Mouse (Mus musculus): ENCODE data around the gene Farp1. TPM values are rescaled to one million over a fixed set of nuclear protein-coding genes. Genes with fewer than 3 reads are reported as not detected.

Gene Farp1
- polyA plus RNA-seq, 1 experiment = 29.2 TPM

DNA sequence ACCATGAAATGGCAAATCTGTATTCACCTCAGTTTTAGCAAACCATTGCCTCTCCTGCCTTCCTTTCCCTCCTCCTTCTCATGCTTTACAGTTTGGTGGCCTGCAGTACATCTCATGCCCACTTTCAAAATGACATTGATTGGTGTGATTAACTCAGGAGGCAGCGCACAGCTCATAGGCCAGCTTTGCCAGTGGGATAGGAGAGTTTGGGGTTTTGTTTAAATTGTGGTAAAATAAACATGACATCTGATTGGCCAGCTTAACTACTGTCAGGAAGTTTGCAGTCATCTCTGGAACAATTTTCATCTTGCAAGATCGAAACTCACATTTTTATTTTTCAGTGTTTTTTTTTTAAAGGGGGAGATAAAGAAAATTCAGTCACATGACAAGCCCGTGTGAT, 112.0 kb downstream of the Farp1 start:
- no peak overlapping the region for H3K4me3 ChIP-seq (ENCODE audit: low read depth, low read length)
- peaks cover 6% of the 10 kb centered on the region for H3K4me1 ChIP-seq (ENCODE audit: control insufficient read depth, insufficient read depth, low read length)
- no peak overlapping the region for H3K9ac ChIP-seq (ENCODE audit: low read depth, poor library complexity, severe bottlenecking)
- H3K27me3 ChIP-seq (ENCODE audit: control insufficient read depth, insufficient read depth, low read length, poor library complexity, severe bottlenecking) = no peaks in the 10 kb centered on the region
- H3K9me3 ChIP-seq (replicated peaks; ENCODE audit: control insufficient read depth, insufficient read depth, low read length, poor library complexity, severe bottlenecking) = no peaks in the 10 kb centered on the region
- TF ChIP-seq POLR2A (IDR thresholded peaks at IDR 0.05; ENCODE audit: insufficient read depth, low read length) (no peak), EP300 (IDR thresholded peaks at IDR 0.05; ENCODE audit: insufficient read depth, low read depth, low read length) (no peak), CTCF (IDR thresholded peaks at IDR 0.05; ENCODE audit: low read depth, low read length) (no peak)
- no peaks in the 10 kb centered on the region for H3K36me3 ChIP-seq (ENCODE audit: control insufficient read depth, insufficient read depth, low read length, poor library complexity, severe bottlenecking)
- H3K27ac ChIP-seq (ENCODE audit: insufficient read depth, low read length) = no peak overlapping the region

DNA sequence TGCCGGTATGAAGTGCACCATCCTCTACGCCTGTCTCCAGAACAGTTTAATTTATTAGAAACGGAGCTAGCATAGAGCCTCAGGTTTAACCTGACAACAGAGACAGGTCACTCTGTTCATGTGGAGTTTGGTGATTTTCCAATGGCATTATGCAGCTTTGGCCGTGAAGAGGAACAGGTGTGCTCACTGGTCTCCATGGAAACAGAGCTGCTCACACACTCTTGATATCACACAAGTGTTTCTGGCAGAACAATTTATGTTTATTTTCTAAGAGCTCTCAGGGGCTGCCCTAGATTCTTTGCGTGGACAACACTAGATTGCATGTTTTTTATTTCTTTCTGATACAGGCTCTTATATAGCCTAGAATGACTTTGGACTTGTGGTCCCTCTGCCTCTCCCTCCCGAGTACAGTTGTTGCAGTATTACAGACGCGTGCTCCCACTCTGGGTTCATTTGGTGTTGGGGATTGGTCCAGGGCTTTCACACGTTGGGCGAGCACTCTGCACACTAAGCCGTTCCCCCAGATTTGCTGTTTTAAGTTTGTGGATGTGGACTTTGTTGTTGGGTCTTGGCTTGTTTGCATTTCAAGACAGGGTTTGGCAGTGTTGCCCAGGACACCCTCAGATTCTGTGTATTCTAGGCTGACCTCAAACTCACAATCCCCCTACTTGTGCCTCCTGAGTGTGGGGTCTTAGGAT, 113.2 kb downstream of the Farp1 start:
- Histone ChIP-seq H3K36me3 (ENCODE audit: control insufficient read depth, insufficient read depth, low read length, poor library complexity, severe bottlenecking) (no peaks in the 10 kb centered on the region), H3K9me3 (replicated peaks; ENCODE audit: control insufficient read depth, insufficient read depth, low read length, poor library complexity, severe bottlenecking) (no peaks in the 10 kb centered on the region), H3K27ac (ENCODE audit: insufficient read depth, low read length) (no peak overlapping the region), H3K4me3 (ENCODE audit: low read depth, low read length) (no peak overlapping the region), H3K4me1 (ENCODE audit: control insufficient read depth, insufficient read depth, low read length) (peaks cover 6% of the 10 kb centered on the region), H3K9ac (ENCODE audit: low read depth, poor library complexity, severe bottlenecking) (no peak overlapping the region), H3K27me3 (ENCODE audit: control insufficient read depth, insufficient read depth, low read length, poor library complexity, severe bottlenecking) (no peaks in the 10 kb centered on the region)
- TF ChIP-seq EP300 (IDR thresholded peaks at IDR 0.05; ENCODE audit: insufficient read depth, low read depth, low read length) (no peak), POLR2A (IDR thresholded peaks at IDR 0.05; ENCODE audit: insufficient read depth, low read length) (no peak), CTCF (IDR thresholded peaks at IDR 0.05; ENCODE audit: low read depth, low read length) (no peak)

DNA sequence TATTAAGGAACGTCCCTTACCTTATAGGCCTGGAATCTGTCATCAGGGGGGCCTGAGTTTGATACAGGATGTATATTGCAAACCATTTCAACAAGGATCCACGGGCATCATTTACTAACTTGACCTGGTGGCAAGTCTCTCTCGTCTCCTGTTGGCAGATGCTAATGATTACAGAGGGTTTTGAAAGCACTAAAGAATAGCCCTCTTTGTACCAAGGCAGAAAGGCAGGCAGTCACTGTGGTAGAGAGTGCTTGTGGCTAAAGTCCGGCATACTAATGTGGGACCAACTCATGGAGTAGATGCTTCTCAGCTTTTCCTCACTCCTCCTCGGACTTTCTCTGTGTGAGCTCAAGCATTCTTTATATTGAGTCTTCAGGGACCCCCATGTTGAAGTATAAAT, 115.0 kb downstream of the Farp1 start:
- H3K9me3 ChIP-seq (replicated peaks; ENCODE audit: control insufficient read depth, insufficient read depth, low read length, poor library complexity, severe bottlenecking) = no peaks in the 10 kb centered on the region
- H3K27me3 ChIP-seq (ENCODE audit: control insufficient read depth, insufficient read depth, low read length, poor library complexity, severe bottlenecking) = no peaks in the 10 kb centered on the region
- no peaks in the 10 kb centered on the region for H3K36me3 ChIP-seq (ENCODE audit: control insufficient read depth, insufficient read depth, low read length, poor library complexity, severe bottlenecking)
- TF ChIP-seq POLR2A (IDR thresholded peaks at IDR 0.05; ENCODE audit: insufficient read depth, low read length) (no peak), EP300 (IDR thresholded peaks at IDR 0.05; ENCODE audit: insufficient read depth, low read depth, low read length) (no peak), CTCF (IDR thresholded peaks at IDR 0.05; ENCODE audit: low read depth, low read length) (no peak)
- no peak overlapping the region for H3K4me3 ChIP-seq (ENCODE audit: low read depth, low read length)
- H3K9ac ChIP-seq (ENCODE audit: low read depth, poor library complexity, severe bottlenecking) = no peak overlapping the region
- H3K4me1 ChIP-seq (ENCODE audit: control insufficient read depth, insufficient read depth, low read length) = peaks cover 6% of the 10 kb centered on the region
- H3K27ac ChIP-seq (ENCODE audit: insufficient read depth, low read length) = no peak overlapping the region

DNA sequence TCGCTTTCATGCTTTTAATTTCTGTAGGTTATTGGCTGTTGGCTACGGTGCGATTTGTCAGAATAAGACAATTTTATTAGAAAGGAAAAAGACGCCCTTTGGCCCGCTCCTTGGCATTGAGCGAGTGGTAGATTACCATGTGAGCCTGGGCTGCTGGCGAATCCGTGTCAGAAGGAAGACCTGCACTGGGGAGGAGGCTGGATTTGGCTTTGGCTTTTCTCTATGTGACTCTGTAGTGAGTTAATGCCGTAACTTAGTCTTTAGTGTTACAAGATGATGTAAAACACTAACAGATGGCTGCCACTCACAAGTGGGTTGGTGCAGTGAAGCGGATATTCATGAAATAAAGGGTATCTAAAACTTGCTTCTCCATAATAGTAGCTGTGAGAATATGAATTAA, 116.8 kb downstream of the Farp1 start:
- no peaks in the 10 kb centered on the region for H3K27me3 ChIP-seq (ENCODE audit: control insufficient read depth, insufficient read depth, low read length, poor library complexity, severe bottlenecking)
- H3K4me1 ChIP-seq (ENCODE audit: control insufficient read depth, insufficient read depth, low read length) = no peaks in the 10 kb centered on the region
- H3K27ac ChIP-seq (ENCODE audit: insufficient read depth, low read length) = no peak overlapping the region
- no peaks in the 10 kb centered on the region for H3K36me3 ChIP-seq (ENCODE audit: control insufficient read depth, insufficient read depth, low read length, poor library complexity, severe bottlenecking)
- no peak overlapping the region for H3K9ac ChIP-seq (ENCODE audit: low read depth, poor library complexity, severe bottlenecking)
- no peaks in the 10 kb centered on the region for H3K9me3 ChIP-seq (replicated peaks; ENCODE audit: control insufficient read depth, insufficient read depth, low read length, poor library complexity, severe bottlenecking)
- TF ChIP-seq EP300 (IDR thresholded peaks at IDR 0.05; ENCODE audit: insufficient read depth, low read depth, low read length) = no peak
- TF ChIP-seq POLR2A (IDR thresholded peaks at IDR 0.05; ENCODE audit: insufficient read depth, low read length) = no peak
- TF ChIP-seq CTCF (IDR thresholded peaks at IDR 0.05; ENCODE audit: low read depth, low read length) = no peak
- H3K4me3 ChIP-seq (ENCODE audit: low read depth, low read length) = no peak overlapping the region

DNA sequence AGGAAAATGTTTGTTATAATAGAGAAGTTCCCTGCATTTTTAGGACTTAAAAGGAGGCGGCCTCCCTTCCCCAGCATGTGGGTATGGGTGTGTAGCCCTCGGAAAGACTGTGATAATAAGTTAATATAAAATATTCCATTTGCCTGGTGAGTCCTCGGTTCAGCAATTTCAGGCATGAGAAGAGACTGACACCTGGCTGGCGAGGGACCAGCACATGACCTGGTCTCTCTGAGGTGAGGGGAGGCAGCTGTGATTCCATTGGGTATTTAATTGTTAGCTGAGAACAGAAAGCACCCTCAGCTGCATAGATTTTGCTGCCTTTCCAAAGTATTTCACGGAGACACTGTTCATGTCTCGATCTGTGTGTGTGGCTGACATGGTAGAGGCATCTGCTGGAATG, 117.8 kb downstream of the Farp1 start:
- no peaks in the 10 kb centered on the region for H3K9me3 ChIP-seq (replicated peaks; ENCODE audit: control insufficient read depth, insufficient read depth, low read length, poor library complexity, severe bottlenecking)
- H3K9ac ChIP-seq (ENCODE audit: low read depth, poor library complexity, severe bottlenecking) = no peak overlapping the region
- H3K4me1 ChIP-seq (ENCODE audit: control insufficient read depth, insufficient read depth, low read length) = no peaks in the 10 kb centered on the region
- H3K4me3 ChIP-seq (ENCODE audit: low read depth, low read length) = no peak overlapping the region
- no peak overlapping the region for H3K27ac ChIP-seq (ENCODE audit: insufficient read depth, low read length)
- H3K27me3 ChIP-seq (ENCODE audit: control insufficient read depth, insufficient read depth, low read length, poor library complexity, severe bottlenecking) = no peaks in the 10 kb centered on the region
- no peaks in the 10 kb centered on the region for H3K36me3 ChIP-seq (ENCODE audit: control insufficient read depth, insufficient read depth, low read length, poor library complexity, severe bottlenecking)
- TF ChIP-seq EP300 (IDR thresholded peaks at IDR 0.05; ENCODE audit: insufficient read depth, low read depth, low read length) (no peak), CTCF (IDR thresholded peaks at IDR 0.05; ENCODE audit: low read depth, low read length) (no peak), POLR2A (IDR thresholded peaks at IDR 0.05; ENCODE audit: insufficient read depth, low read length) (no peak)

DNA sequence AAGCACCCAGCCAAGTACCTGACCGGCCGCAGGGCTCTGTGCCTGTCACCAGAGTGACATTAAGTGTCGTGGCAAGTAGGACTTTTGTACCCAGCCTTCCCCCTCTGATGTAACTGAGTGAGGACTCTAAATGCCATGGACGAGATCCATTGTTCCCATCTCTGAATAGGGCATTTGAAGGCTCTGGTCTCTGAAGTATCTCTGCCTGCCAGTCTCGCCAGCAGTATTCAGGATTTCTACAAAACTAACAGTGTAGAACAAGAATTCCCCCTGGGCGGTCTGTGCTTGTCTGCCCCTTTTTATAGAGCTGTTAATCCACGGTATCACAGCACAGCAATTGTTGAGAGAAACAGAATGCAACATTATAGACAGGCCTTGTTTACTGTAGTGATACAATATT, 118.3 kb downstream of the Farp1 start:
- no peaks in the 10 kb centered on the region for H3K4me1 ChIP-seq (ENCODE audit: control insufficient read depth, insufficient read depth, low read length)
- TF ChIP-seq CTCF (IDR thresholded peaks at IDR 0.05; ENCODE audit: low read depth, low read length) (no peak), EP300 (IDR thresholded peaks at IDR 0.05; ENCODE audit: insufficient read depth, low read depth, low read length) (no peak), POLR2A (IDR thresholded peaks at IDR 0.05; ENCODE audit: insufficient read depth, low read length) (no peak)

More for the DNA sequence above, 118.3 kb downstream of the Farp1 start:
- Histone ChIP-seq H3K36me3 (ENCODE audit: control insufficient read depth, insufficient read depth, low read length, poor library complexity, severe bottlenecking) (no peaks in the 10 kb centered on the region), H3K9ac (ENCODE audit: low read depth, poor library complexity, severe bottlenecking) (no peak overlapping the region), H3K27me3 (ENCODE audit: control insufficient read depth, insufficient read depth, low read length, poor library complexity, severe bottlenecking) (no peaks in the 10 kb centered on the region), H3K4me3 (ENCODE audit: low read depth, low read length) (no peak overlapping the region), H3K27ac (ENCODE audit: insufficient read depth, low read length) (no peak overlapping the region), H3K9me3 (replicated peaks; ENCODE audit: control insufficient read depth, insufficient read depth, low read length, poor library complexity, severe bottlenecking) (no peaks in the 10 kb centered on the region)
